Mouse (Mus musculus) CH12.LX (cell line): ENCODE results near the gene Nelfb.

Source experiments
- CTCF ChIP-seq, 2 experiments: IDR thresholded peaks in 1 of 2; conservative IDR thresholded peaks in 1 of 2; 2 replicates each; pipeline ENCODE4 v1.5.1; 2011 to 2012; ENCODE audit warnings: low read depth in 2 of 2, low read length in 2 of 2, improper control_type of control experiment in 1 of 2, inconsistent platforms in 1 of 2, mild to moderate bottlenecking in 1 of 2, moderate library complexity in 1 of 2
- MAZ ChIP-seq: IDR thresholded peaks from 2 replicates; pipeline ENCODE4 v1.6.1; 2012; ENCODE audit warnings: low read depth, mild to moderate bottlenecking, inconsistent platforms, low read length, improper control_type of control experiment, moderate library complexity
- NELFE ChIP-seq: IDR thresholded peaks from 2 replicates; pipeline ENCODE4 v1.6.1; 2011; ENCODE audit warnings: low read depth, low read length, improper control_type of control experiment
- POLR2A ChIP-seq: IDR thresholded peaks from 2 replicates; pipeline ENCODE4 v1.6.1; 2011; ENCODE audit warnings: low read depth, mild to moderate bottlenecking, improper control_type of control experiment, low read length
- RCOR1 ChIP-seq: conservative IDR thresholded peaks from 2 replicates; pipeline ENCODE4 v1.6.1; 2012; ENCODE audit warnings: low read depth, mild to moderate bottlenecking, inconsistent platforms, low read length, improper control_type of control experiment
- TCF12 ChIP-seq: IDR thresholded peaks from 2 replicates; pipeline ENCODE4 v1.6.1; 2014; ENCODE audit warnings: low read depth, mild to moderate bottlenecking, inconsistent platforms, low read length, improper control_type of control experiment
- USF1 ChIP-seq: IDR thresholded peaks from 2 replicates; pipeline ENCODE4 v1.6.1; 2014; ENCODE audit warnings: low read depth, mild to moderate bottlenecking, inconsistent platforms, low read length, improper control_type of control experiment
- ZC3H11A ChIP-seq: IDR thresholded peaks from 2 replicates; pipeline ENCODE4 v1.6.1; 2012; ENCODE audit warnings: low read depth, mild to moderate bottlenecking, inconsistent platforms, low read length, improper control_type of control experiment
- ZKSCAN1 ChIP-seq: IDR thresholded peaks from 2 replicates; pipeline ENCODE4 v1.6.1; 2012; ENCODE audit warnings: low read depth, inconsistent platforms, low read length, improper control_type of control experiment, borderline replicate concordance

GRCm38 (mm10) chr2:25172629-25173028, 38.7 kb downstream of the Nelfb start:
- TF ChIP-seq CTCF (conservative IDR thresholded peaks at IDR 0.05 in 1 of 2, IDR thresholded peaks at IDR 0.05 in 1 of 2; ENCODE audit: low read depth in 2 of 2, low read length in 2 of 2), result no peak
- no peak for TF ChIP-seq USF1
- TF ChIP-seq MAZ, result no peak
- no peak for TF ChIP-seq POLR2A
- TF ChIP-seq NELFE, result no peak
- TF ChIP-seq RCOR1, result no peak
- no peak for TF ChIP-seq ZC3H11A
- no peak for TF ChIP-seq TCF12
- TF ChIP-seq ZKSCAN1, result no peak
